Mouse (Mus musculus) left cerebral cortex, postnatal 36 days (tissue): Measurements from ENCODE around the gene Phkb. TPM values are rescaled to one million over a fixed set of nuclear protein-coding genes. Genes with fewer than 3 reads are reported as not detected.

Source experiments
- DNase-seq, 2 experiments: peaks; one replicate each; pipeline ENCODE4 v3.0.0; 2021 to 2022; ENCODE audit warnings: low spot score in 2 of 2, mixed read lengths in 1 of 2
- intact Hi-C: fragments of 180-260 bp; cut with DNase I; formaldehyde crosslinking; loops from one replicate; pipeline ENCODE4 v1.15.1; 2025
- total RNA-seq, 2 experiments: library from RNA; stranded (reverse); gene quantifications; 2 replicates each; pipeline ENCODE4 v1.2.3; 2021

Gene Phkb
- total RNA-seq, 2 experiments from 2014 or later: 37.3 to 44.9 TPM

GRCm38 (mm10) chr8:85926107-85926506 lies 85.3 kb downstream of the Phkb start:
- intact Hi-C loops: no loop called here
- DNase-seq: no peak

DNA sequence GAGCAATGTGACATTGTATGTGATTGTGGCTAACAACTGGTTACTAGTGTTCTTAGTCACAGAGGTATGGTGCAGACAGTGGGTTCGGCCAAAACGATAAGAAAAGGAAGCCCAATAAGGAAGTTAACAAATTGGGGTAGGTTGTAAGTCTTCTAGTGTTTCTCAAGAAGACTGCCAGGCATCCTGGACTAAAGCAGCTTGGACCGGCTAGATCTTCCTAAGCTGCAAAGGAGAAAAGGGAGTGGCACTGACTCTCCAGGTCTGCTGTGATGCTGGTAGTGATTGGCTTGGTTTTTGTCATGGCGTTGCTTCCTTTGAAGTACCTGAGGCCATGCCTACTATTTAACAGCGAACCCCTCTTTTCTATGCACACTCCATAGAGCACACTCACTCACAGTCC lies 95.4 kb downstream of the Phkb start:
- DNase-seq: no peak
- intact Hi-C loops: no loop called here

GRCm38 (mm10) chr8:85937343-85937742 lies 96.6 kb downstream of the Phkb start:
- no peak for DNase-seq
- intact Hi-C loops: no loop called here

DNA sequence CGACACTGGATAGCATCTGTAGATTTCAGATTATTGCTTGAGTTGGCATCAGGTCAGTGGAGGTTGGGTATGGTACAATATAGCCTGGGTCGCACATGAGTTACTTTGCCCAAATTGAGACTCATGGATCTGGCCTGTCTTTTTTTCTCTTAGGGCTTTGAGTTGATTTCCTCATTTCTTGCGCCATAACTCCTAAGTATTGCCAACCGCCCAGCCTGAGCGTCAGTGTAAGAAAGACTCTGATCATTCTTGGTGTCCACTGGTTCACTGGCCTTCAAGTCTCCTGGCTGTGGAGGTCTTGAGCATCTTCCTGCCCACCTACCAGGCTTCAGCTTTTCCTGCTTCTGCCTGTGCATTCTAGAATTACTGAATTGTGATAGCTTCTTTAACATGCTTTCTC lies 104.1 kb downstream of the Phkb start:
- no peak for DNase-seq
- intact Hi-C loops: no loop called here

DNA sequence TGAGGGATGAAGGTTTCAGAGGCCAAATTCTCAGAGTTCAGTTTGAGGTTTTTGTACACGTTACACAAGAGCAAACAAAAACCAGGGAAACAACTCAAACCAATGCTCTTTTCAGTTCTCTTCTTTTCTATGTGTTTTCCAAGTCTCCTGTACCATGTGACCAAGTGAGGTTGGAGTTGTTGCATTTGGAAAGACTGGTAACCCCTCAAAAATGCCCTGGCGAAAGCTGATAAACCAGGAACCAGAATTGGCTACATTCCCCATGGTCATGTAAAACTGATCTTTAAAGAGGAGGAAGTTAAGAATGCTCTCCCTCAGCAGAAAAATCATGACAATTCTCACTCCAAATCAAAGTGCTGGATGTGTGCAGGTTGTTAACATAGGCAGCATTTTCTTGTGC lies 117.6 kb downstream of the Phkb start:
- DNase-seq: no peak
- intact Hi-C loops: no loop called here

- DNase-seq: no peak
- intact Hi-C loops: no loop called here
These were observed 119.1 kb downstream of the Phkb start for GRCm38 (mm10) chr8:85959880-85960279.

DNA sequence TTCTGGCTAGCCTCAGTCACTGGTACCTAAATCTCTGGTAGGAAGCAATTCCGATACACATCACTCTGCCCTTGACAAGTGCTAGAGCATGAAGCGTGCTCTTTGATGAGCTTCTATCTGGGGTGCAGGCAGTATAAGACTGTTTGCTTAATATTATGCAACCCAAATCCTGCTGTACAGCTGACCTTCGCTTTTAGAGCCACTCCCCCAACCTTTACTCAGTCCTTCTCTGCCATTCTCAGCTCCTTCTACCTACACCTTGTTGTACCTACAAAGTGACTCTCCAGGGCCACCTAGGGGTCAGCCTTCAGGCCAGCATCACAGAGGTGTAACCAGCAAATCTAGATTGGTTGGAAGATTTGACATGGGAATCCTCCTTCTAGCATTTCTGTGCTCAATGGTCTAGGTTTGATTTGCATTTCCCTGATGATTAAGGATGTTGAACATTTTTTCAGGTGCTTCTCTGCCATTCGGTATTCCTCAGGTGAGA lies 136.9 kb downstream of the Phkb start:
- intact Hi-C loops: no loop called here

GRCm38 (mm10) chr8:85992911-85993310 lies 152.2 kb downstream of the Phkb start:
- DNase-seq: no peak
- intact Hi-C loops: no loop called here

More for the DNA sequence above, 136.9 kb downstream of the Phkb start:
- no peak for DNase-seq

DNA sequence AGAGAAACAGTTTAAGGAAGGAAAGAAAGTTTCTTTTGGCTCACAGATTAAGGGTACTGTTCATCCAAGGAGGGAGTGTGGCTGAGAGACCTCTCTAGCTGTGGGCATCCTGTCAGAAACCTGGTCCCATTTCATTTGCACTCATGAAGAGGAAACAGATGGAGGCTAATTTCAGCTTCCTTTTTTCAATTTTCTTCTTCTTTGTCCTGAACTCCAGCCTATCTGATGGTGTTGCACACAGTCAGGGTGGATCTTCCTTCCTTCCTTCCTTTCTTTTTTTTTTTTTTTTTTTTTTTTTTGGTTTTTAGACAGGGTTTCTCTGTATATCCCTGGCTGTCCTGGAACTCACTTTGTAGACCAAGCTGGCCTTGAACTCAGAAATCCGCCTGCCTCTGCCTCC lies 152.9 kb downstream of the Phkb start:
- intact Hi-C loops: no loop called here
- no peak for DNase-seq

DNA sequence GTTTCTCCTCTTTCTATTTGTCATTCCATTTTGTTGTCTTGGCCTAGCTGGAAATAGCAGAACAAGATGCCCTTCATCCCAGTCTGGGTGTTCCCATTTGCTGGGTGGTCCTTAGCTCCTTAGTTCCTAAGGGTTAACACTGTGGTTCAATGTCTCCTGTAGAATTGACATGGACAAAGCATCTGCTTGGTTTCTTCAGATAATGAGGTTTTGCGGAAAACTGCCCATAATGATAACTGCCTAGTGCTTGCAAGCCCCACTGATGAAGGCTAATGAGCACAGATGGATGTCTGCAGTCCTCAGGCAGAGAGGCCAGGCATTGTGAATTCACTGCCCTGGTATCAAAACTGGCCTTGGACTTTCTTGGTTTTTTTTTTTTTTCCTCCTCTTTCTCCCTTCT lies 155.2 kb downstream of the Phkb start:
- intact Hi-C loops: no loop called here
- DNase-seq: no peak

GRCm38 (mm10) chr8:86006485-86006884 lies 165.7 kb downstream of the Phkb start:
- intact Hi-C loops: no loop called here
- no peak for DNase-seq

- intact Hi-C loops: no loop called here
- no peak for DNase-seq
These were observed 176.0 kb downstream of the Phkb start for GRCm38 (mm10) chr8:86016806-86017205.

DNA sequence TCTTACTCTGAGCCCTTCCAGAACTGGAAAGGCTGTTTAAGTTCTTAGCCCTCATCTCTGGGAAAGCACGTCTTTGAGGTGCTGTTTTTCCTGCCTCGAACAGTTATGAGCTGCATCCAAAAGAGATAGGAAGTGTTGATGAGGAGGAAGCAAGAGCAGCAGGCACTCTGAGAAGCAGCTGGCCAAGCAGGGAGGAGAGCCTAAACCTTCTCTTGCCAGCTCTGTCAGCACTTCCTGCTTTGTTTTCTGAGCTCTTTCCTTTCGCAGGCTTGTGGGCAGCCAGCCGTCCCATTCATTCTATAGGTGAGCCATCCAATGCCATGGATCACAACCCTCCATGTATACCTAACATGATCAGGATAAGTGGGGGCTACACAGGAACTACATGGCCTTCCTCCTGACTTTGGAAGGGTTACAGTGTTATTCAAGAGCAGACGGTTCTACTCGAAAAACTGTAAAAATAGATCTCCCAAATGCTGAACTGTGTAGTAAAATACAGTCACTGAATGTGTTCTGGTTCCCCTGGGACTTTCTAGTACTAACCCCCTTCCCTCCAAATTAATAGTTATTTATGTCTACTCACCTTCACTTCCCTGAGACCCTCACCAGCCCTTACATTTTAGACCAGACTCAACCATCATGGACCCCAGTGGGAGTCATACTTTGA lies 188.0 kb downstream of the Phkb start:
- DNase-seq: peak; percentile 54 to 61
- intact Hi-C loops: no loop called here

DNA sequence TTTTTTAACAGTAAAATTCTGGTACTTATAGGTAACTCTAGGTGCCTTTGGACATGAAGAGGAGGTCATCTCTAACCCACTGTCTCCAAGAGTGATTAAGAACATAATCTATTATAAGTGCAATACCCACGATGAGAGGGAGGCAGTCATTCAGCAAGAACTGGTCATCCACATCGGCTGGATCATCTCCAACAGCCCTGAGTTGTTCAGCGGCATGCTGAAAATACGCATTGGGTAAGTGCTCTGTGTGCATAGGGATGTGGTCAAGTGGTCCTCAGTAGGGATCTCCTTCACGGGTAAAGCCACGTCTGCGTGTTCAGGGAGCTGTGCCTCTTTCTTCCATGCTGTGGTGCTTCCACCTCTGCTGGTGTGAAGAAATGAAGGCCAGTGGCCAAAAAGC lies 188.7 kb downstream of the Phkb start:
- intact Hi-C loops: no loop called here
- DNase-seq: no peak

DNA sequence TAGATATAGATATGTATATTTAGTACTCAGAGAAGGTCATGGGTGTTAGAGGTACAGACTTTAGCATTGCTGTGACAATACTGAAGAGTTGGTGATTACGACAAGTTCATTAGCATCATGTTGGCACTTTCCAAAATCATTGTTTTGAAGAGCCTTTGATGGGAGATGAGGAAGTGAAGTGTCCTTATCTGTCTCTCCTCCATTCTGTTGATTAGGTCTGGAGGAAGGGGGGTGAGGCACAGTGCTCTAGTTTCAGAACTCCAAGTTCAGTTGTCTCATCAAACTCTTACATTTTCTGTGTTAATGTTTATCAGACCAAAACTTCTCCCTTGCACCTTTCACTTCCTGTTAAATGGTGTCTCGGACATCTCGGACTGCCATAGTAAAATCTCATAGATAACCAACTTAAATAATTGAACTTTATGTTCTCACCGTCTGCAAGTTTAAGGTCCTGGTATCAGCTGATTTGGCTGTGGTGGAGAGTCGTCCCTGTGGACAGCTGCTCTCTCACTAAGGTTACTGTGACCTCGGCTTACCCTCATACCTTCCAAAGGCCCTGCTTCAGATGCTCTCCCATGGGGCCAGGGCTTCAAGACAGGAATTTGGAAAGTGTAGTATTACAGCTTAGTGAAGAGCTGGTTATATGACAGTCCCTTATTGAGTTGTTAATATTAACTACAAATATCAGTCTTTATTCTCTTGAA lies 194.1 kb downstream of the Phkb start:
- DNase-seq: no peak
- intact Hi-C loops: loop anchor here (10.0 kb wide), 1 partner anchor 440 kb away; no protein-coding TSS in a partner anchor

GRCm38 (mm10) chr8:86035371-86035770 lies 194.6 kb downstream of the Phkb start:
- no peak for DNase-seq
- intact Hi-C loops: loop anchor here (10.0 kb wide), 1 partner anchor 439 kb away; no protein-coding TSS in a partner anchor

- intact Hi-C loops: loop anchor here (10.0 kb wide), 1 partner anchor 436 kb away; no protein-coding TSS in a partner anchor
- no peak for DNase-seq
These were observed 197.7 kb downstream of the Phkb start for GRCm38 (mm10) chr8:86038462-86038861.

- DNase-seq: no peak
- intact Hi-C loops: no loop called here
These were observed 201.3 kb downstream of the Phkb start for GRCm38 (mm10) chr8:86042049-86042448.

DNA sequence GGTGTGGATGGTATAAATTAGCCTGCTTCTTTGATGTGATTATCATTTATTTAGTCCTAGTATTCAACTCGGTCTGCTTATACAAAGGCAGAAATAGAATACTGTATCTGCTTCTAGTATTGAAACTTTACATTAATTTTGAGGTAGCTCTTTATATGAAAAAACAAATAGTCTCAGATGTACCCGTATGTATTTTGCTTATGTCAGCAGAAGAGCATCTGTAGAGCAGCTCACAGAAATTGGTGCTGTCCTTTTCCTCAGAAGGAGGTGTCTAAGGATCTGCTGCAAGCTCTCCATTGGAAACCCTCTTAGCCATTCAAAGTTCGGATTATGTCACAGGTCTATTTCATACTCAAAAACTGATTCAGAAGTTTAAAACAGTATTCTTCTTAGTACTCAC lies 210.1 kb downstream of the Phkb start:
- intact Hi-C loops: no loop called here
- no peak for DNase-seq

GRCm38 (mm10) chr8:86052003-86052402 lies 211.2 kb downstream of the Phkb start:
- no peak for DNase-seq
- intact Hi-C loops: no loop called here

DNA sequence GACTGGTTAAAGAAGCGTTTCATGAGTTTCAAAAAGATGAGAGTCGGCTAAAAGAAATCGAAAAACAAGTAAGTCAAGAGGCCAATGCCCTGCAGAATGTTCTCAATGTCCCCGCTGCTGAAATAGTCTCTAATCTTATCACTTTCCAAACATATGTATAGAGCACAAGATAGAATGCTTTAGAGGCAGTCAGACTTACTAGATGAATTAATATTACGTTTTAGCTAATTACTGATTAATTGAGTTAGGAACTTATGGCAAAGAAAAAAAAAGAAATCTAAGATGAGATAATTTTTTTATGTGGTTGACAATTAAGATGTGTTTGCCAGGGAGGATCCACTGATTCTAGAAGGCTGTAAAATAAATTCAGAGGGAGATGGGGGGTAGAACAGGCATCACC lies 217.9 kb downstream of the Phkb start:
- intact Hi-C loops: no loop called here
- DNase-seq: no peak
